Mouse (Mus musculus) forebrain, embryonic 11.5 days (tissue): ENCODE data around the gene Jaml. TPM values are rescaled to one million over a fixed set of nuclear protein-coding genes. Genes with fewer than 3 reads are reported as not detected.

ENCODE experiments used
- ATAC-seq: fragments of 200-750 bp; cut with Nextera tagmentation; replicated peaks from 2 replicates; pipeline ENCODE4 v1.8.0; 2017; ENCODE audit warnings: moderate TSS enrichment; ENCODE audit not compliant: low FRiP score
- DNase-seq: peaks from one replicate; pipeline ENCODE4 v3.0.0-alpha.2; 2017; ENCODE audit warnings: low spot score
- H3K27ac ChIP-seq: fragments of 300-500 bp; sonication (generic); 2 replicates; pipeline ENCODE4 v1.5.1; 2014; ENCODE audit warnings: low read depth, low read length
- H3K27me3 ChIP-seq: fragments of 300-500 bp; sonication (generic); 2 replicates; pipeline ENCODE4 v1.6.1; 2014; ENCODE audit warnings: mild to moderate bottlenecking, low read length, mixed read lengths; ENCODE audit not compliant: control insufficient read depth, insufficient read depth
- H3K36me3 ChIP-seq: fragments of 300-500 bp; sonication (generic); 2 replicates; pipeline ENCODE4 v1.6.1; 2014; ENCODE audit warnings: mild to moderate bottlenecking, low read length, moderate library complexity, mixed read lengths; ENCODE audit not compliant: control insufficient read depth, insufficient read depth
- H3K4me1 ChIP-seq: fragments of 300-500 bp; sonication (generic); replicated peaks from 2 replicates; pipeline ENCODE4 v1.6.1; 2014; ENCODE audit warnings: low read length, mixed read lengths; ENCODE audit not compliant: control insufficient read depth, insufficient read depth
- H3K4me2 ChIP-seq: fragments of 300-500 bp; sonication (generic); 2 replicates; pipeline ENCODE4 v1.6.1; 2014; ENCODE audit warnings: low read depth, mild to moderate bottlenecking, low read length, moderate library complexity, mixed read lengths; ENCODE audit not compliant: severe bottlenecking
- H3K4me3 ChIP-seq: fragments of 300-500 bp; sonication (generic); 2 replicates; pipeline ENCODE4 v1.5.1; 2014; ENCODE audit warnings: low read depth, low read length
- H3K9ac ChIP-seq: fragments of 300-500 bp; sonication (generic); 2 replicates; pipeline ENCODE4 v1.6.1; 2014; ENCODE audit warnings: low read length
- H3K9me3 ChIP-seq: fragments of 300-500 bp; sonication (generic); 2 replicates; pipeline ENCODE4 v1.6.1; 2016; ENCODE audit warnings: low read length, mixed read lengths; ENCODE audit not compliant: control insufficient read depth
- WGBS: fragments of 180-500 bp; shearing (Covaris S2); extraction: QIAGEN DNeasy Blood & Tissue Kit; methylation state at CpG from one replicate; pipeline ENCODE4 v1.1.7; 2014; 5-methylcytosine and 5-hydroxymethylcytosine counted together
- polyA plus RNA-seq: library from polyadenylated mRNA; unstranded; fragments of >200 nt; fragmentation: Nextera tagmentation; extraction: Ambion mirVana; gene quantifications from 2 replicates; pipeline ENCODE4 v1.2.1, GENCODE M21; 2014

Gene Jaml
- polyA plus RNA-seq, 1 experiment from 2014 or later = not detected

DNA sequence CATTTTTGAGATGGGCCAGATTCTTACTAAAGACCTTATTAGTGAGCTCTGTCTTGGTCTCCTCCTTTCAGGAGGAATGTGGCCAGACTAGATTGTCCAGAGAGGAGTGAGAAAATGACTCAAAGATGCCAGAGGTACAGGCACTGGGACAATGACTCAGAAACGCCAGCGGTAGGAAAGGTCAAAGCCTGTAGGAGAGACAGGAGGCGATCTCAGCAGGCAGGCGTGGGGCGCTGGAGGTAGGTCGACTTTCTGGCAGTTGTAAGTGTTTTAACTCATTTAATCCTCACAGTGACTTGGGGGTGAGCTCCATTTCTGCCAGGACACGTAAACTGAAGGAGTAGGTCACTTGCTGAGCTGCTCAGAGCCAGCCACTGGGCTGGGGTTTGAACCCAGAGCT, 18.8 kb upstream of the Jaml start:
- no peak for DNase-seq

DNA sequence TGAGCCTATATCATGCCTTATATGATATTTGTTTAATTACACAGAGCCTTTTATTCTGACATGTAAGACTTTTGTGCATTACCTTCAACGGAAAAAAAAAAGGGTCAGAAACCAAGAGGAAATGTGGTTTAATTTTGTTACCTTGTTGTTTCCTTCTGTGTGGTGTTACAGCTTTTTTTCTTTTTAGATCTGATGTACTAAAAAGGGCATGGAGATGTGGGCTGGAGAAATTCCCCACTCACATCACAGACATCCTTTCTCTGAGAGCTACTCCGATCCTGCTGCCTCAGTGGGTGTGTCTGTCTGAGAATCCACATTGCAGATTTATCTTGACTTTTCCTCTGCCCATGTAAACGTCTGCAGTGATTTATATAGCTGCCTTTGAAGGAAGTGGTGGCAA, 16.3 kb upstream of the Jaml start:
- Histone ChIP-seq H3K4me1 (no peaks in the 10 kb centered on the region), H3K4me3 (no peak overlapping the region), H3K27ac (no peak overlapping the region), H3K27me3 (no peaks in the 10 kb centered on the region; the same call in 1 of the 2 replicates), H3K4me2 (no peak overlapping the region), H3K9ac (no peak overlapping the region), H3K9me3 (no peaks in the 10 kb centered on the region), H3K36me3 (no peaks in the 10 kb centered on the region)
- DNase-seq (no peak), ATAC-seq (no peak)
- WGBS = 77% methylated on average over 3 of the region's 3 CpGs

More for the DNA sequence above, 18.8 kb upstream of the Jaml start:
- Histone ChIP-seq H3K27me3 (peaks cover 2% of the 10 kb centered on the region; the same call in 1 of the 2 replicates), H3K9me3 (no peaks in the 10 kb centered on the region), H3K4me2 (no peak overlapping the region), H3K4me1 (no peaks in the 10 kb centered on the region), H3K27ac (no peak overlapping the region), H3K4me3 (no peak overlapping the region), H3K36me3 (no peaks in the 10 kb centered on the region), H3K9ac (no peak overlapping the region)
- 52% methylated on average over 7 of the region's 7 CpGs for WGBS
- no peak for ATAC-seq

DNA sequence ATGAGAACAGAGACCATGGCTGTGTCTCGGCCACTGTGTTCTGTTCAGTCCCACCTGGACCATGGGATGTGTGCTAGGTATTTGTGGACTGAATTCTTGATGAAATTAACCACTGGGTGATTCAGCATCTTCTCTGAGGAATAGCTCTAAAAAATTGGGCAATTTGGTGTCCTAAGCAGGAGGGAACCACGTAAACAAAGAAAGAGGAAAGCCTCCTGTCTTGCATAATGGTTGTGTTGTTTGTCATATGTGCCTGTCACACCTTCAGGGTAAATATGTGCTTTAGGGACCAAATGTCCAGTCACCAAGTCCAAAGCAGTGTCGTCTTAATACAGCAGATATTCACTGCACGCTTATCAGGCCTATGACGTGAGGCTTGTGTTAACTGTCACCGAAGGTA, 14.6 kb upstream of the Jaml start:
- Histone ChIP-seq H3K4me3 (no peak overlapping the region), H3K4me1 (no peaks in the 10 kb centered on the region), H3K4me2 (no peak overlapping the region), H3K9me3 (no peaks in the 10 kb centered on the region), H3K27me3 (no peaks in the 10 kb centered on the region), H3K36me3 (no peaks in the 10 kb centered on the region), H3K9ac (no peak overlapping the region), H3K27ac (no peak overlapping the region)
- WGBS = 93% methylated on average over 6 of the region's 6 CpGs
- ATAC-seq (no peak), DNase-seq (no peak)

DNA sequence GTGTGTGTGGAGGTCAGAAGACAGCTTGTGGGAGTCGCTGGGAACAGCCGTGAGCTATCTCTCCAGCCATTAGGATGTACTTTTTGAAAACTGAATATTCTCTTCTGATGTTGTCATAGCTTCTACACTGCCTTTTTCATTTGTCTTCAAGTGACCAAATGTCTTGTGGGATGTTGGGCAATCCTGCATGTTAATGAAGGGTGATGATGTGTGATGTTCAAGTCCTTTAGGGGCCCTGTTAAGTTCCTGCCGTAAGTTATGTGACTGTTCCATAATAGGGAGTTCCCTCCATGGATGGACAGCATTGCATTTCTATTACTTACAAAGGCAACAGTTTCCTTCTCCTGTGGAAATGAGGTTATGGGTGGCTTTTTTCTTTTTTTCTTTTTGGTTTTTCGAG, 12.2 kb upstream of the Jaml start:
- 87% methylated on average over 4 of the region's 4 CpGs for WGBS
- Histone ChIP-seq H3K4me1 (no peaks in the 10 kb centered on the region), H3K27me3 (no peaks in the 10 kb centered on the region), H3K4me3 (no peak overlapping the region), H3K27ac (no peak overlapping the region), H3K4me2 (no peak overlapping the region), H3K36me3 (no peaks in the 10 kb centered on the region), H3K9me3 (no peaks in the 10 kb centered on the region), H3K9ac (no peak overlapping the region)
- no peak for DNase-seq
- ATAC-seq = no peak

DNA sequence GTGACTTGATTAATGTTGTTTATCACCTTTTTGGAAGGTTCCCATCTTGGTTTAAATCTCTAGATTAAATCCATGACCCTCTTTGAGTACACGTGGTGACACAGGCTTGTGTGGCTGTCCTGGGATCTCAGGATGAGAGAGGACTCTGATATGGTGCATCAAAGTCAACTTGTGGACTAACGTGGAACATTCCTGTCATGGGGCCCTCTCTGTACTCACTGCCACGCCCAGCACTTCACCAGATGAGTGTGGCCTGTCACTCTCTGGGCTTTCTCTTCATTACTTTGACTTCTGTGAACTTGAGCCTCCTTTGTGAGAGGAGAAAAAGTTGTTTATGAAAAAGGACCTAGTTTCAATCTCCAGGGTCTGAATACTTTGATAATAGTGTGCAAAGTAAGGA, 7.2 kb upstream of the Jaml start:
- no peak for ATAC-seq
- H3K27me3 ChIP-seq = no peaks in the 10 kb centered on the region
- no peak for DNase-seq

DNA sequence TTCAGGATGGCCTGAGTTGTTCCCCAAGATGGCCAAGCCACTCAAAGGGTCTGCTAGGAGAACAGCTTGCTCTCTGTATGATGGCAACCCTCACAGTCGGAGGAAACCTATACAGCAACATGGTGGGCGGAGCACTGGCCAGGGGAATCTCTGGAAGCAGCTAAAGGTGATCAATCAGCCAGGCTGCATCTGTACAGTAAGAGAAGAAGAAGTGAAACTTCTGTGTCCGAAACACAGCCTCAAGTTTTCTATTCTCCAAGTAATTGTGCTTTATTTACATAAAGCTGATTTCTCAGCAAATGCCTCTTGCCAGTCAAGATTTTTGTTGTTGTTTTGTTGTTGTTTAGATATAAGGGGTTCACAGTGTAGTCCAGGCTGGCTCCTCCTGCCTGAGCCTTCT, 1.1 kb upstream of the Jaml start:
- DNase-seq (no peak), ATAC-seq (no peak)
- WGBS = 70% methylated on average over 3 of the region's 3 CpGs
- H3K4me3 ChIP-seq = no peak overlapping the region
- H3K9ac ChIP-seq = no peak overlapping the region
- H3K36me3 ChIP-seq = no peaks in the 10 kb centered on the region
- no peak overlapping the region for H3K4me2 ChIP-seq
- no peak overlapping the region for H3K27ac ChIP-seq
- no peaks in the 10 kb centered on the region for H3K27me3 ChIP-seq
- no peaks in the 10 kb centered on the region for H3K9me3 ChIP-seq
- no peaks in the 10 kb centered on the region for H3K4me1 ChIP-seq

More for the DNA sequence above, 7.2 kb upstream of the Jaml start:
- H3K9ac ChIP-seq = no peak overlapping the region
- H3K27ac ChIP-seq = no peak overlapping the region
- H3K36me3 ChIP-seq = no peaks in the 10 kb centered on the region
- no peak overlapping the region for H3K4me2 ChIP-seq
- H3K9me3 ChIP-seq = no peaks in the 10 kb centered on the region
- no peaks in the 10 kb centered on the region for H3K4me1 ChIP-seq
- WGBS = 60% methylated on average over 3 of the region's 3 CpGs
- no peak overlapping the region for H3K4me3 ChIP-seq

DNA sequence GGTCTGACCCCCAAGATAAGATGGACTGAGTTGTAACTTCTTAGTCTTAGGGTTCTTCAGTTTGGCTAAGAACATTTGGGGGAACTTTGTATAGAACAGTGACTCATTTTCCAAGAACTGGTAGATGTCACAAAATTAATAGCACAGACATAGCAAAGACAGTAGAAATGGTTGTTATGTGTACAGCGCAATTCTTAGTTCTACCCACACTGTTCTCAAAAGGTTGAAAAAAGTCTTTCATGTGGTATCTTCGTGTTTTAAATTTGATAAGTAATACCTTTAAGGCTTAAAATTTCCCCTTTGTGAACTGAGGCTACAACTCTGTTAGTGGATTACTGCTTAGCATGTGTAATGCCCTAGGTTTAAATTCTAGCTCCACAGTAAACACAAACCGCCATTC, 4.1 kb downstream of the Jaml start:
- ATAC-seq (no peak), DNase-seq (no peak)
- H3K9me3 ChIP-seq = no peaks in the 10 kb centered on the region
- H3K9ac ChIP-seq = no peak overlapping the region
- no peaks in the 10 kb centered on the region for H3K4me1 ChIP-seq
- 83% methylated on average over 3 of the region's 3 CpGs for WGBS
- no peak overlapping the region for H3K4me3 ChIP-seq
- H3K36me3 ChIP-seq = no peaks in the 10 kb centered on the region
- H3K4me2 ChIP-seq = no peak overlapping the region
- no peaks in the 10 kb centered on the region for H3K27me3 ChIP-seq
- H3K27ac ChIP-seq = no peak overlapping the region

DNA sequence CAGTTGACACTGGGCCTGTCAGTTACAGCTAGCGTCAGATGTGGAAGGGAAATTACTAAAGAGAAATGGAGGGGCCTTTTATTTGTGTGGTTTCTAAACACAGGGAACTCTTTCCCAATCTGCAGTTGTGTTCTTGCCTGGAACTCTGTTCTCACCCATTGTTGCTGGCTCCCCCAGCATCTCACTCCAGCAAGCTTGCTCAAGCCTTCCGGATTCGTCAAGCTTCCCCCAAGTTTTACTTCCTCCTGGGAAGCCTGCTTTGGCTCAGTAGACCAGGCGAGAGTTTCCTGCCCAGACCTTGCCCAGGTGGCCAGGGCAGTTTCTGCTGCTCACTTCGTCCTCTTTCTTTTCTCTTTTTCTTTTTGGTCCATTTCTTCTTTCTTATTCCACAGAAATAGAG, 5.6 kb downstream of the Jaml start:
- Histone ChIP-seq H3K4me1 (no peaks in the 10 kb centered on the region), H3K27ac (no peak overlapping the region), H3K36me3 (no peaks in the 10 kb centered on the region), H3K9me3 (no peaks in the 10 kb centered on the region), H3K4me3 (no peak overlapping the region), H3K9ac (no peak overlapping the region), H3K27me3 (no peaks in the 10 kb centered on the region), H3K4me2 (no peak overlapping the region)
- ATAC-seq = no peak
- WGBS = 88% methylated on average over 5 of the region's 5 CpGs
- no peak for DNase-seq

DNA sequence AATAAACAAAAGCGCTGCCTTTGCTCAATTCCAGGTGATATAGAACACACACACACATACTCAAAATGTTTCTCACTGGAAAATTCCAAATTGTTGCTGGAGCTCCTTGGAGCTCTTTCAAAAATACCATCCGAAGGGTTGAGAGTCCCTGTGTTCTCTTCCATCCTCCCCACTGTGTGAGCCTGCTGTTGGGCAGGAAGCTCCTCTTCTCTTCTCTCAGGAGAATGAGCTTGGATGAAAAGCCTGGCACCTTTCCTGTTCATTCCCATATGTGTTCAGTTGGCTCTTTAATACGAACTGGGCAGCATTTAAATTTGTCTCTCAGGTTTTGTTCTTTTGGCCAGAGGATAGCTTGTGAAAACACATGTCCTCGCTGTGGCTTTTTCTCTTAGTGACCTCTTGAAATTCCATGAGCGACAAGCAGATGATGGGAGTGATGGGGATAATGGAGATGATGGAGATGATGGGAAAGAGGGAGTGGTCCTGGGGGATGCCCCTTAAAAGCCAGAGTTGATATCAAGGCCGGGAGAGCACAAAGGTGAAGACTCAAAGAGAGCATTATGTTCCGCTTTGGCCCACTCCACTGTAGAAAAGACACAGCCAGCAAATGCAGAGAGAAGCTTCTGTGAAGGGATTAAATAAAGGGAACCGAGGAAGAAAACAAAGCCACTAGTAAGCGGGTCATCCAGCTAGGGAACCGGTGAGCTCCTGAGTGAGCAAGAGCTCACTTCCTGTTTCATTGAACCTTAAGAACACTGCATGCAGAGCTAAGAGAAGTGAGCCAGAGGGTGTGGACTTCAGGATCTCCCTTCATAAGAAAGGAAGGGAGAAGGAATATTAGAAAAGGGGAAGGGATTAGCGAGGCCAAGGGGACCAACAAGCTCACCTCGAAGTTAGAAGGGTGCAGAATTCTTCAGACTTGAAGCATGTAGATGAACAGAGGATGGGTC, 7.0 kb downstream of the Jaml start:
- ATAC-seq (no peak), DNase-seq (no peak)
- H3K4me2 ChIP-seq = no peak overlapping the region
- 74% methylated on average over 12 of the region's 12 CpGs for WGBS
- no peak overlapping the region for H3K9ac ChIP-seq
- no peaks in the 10 kb centered on the region for H3K36me3 ChIP-seq
- no peaks in the 10 kb centered on the region for H3K4me1 ChIP-seq
- H3K9me3 ChIP-seq = no peaks in the 10 kb centered on the region
- H3K27ac ChIP-seq = no peak overlapping the region
- no peak overlapping the region for H3K4me3 ChIP-seq
- H3K27me3 ChIP-seq = no peaks in the 10 kb centered on the region
